Mouse (Mus musculus) hindbrain, embryonic 14.5 days (tissue): Measurements from ENCODE around the gene Tacc2. TPM values are rescaled to one million over a fixed set of nuclear protein-coding genes. Genes with fewer than 3 reads are reported as not detected.

Source experiments
- ATAC-seq: fragments of 200-750 bp; cut with Nextera tagmentation; 2 replicates; pipeline ENCODE4 v1.8.0; 2017; ENCODE audit warnings: moderate number of reproducible peaks, mild to moderate bottlenecking, moderate TSS enrichment, moderate library complexity; ENCODE audit not compliant: low FRiP score
- DNase-seq: peaks from one replicate; pipeline ENCODE4 v3.0.0-alpha.2; 2015; ENCODE audit warnings: low spot score
- H3K27ac ChIP-seq: fragments of 300-500 bp; sonication (generic); 2 replicates; pipeline ENCODE4 v1.5.1; 2014; ENCODE audit warnings: mild to moderate bottlenecking, moderate library complexity
- H3K27me3 ChIP-seq: fragments of 300-500 bp; sonication (generic); 2 replicates; pipeline ENCODE4 v1.6.1; 2014; ENCODE audit warnings: mild to moderate bottlenecking, low read length, mixed read lengths; ENCODE audit not compliant: control insufficient read depth, insufficient read depth
- H3K36me3 ChIP-seq: fragments of 300-500 bp; sonication (generic); replicated peaks from 2 replicates; pipeline ENCODE4 v1.6.1; 2014; ENCODE audit not compliant: control insufficient read depth, insufficient read depth
- H3K4me1 ChIP-seq: fragments of 300-500 bp; sonication (generic); replicated peaks from 2 replicates; pipeline ENCODE4 v1.6.1; 2014; ENCODE audit warnings: antibody characterized with exemption, low read length, mixed read lengths; ENCODE audit not compliant: control insufficient read depth, insufficient read depth
- H3K4me2 ChIP-seq: fragments of 300-500 bp; sonication (generic); replicated peaks from 2 replicates; pipeline ENCODE4 v1.6.1; 2014; ENCODE audit warnings: mild to moderate bottlenecking, moderate library complexity
- H3K4me3 ChIP-seq: fragments of 300-500 bp; sonication (generic); replicated peaks from 2 replicates; pipeline ENCODE4 v1.5.1; 2014; ENCODE audit warnings: mild to moderate bottlenecking, low read length
- H3K9ac ChIP-seq: fragments of 300-500 bp; sonication (generic); 2 replicates; pipeline ENCODE4 v1.6.1; 2014
- H3K9me3 ChIP-seq: fragments of 300-500 bp; sonication (generic); 2 replicates; pipeline ENCODE4 v1.6.1; 2016; ENCODE audit warnings: low read length; ENCODE audit not compliant: control insufficient read depth
- WGBS: fragments of 180-500 bp; shearing (Covaris S2); extraction: QIAGEN DNeasy Blood & Tissue Kit; methylation state at CpG from one replicate; pipeline ENCODE4 v1.1.7; 2014; 5-methylcytosine and 5-hydroxymethylcytosine counted together
- polyA plus RNA-seq: library from polyadenylated mRNA; unstranded; fragments of >200 nt; fragmentation: Nextera tagmentation; extraction: Ambion mirVana; gene quantifications from 2 replicates; pipeline ENCODE4 v1.2.1, GENCODE M21; 2014

Tacc2 gene
- polyA plus RNA-seq, 1 experiment from 2014 or later, result 58.9 TPM

DNA sequence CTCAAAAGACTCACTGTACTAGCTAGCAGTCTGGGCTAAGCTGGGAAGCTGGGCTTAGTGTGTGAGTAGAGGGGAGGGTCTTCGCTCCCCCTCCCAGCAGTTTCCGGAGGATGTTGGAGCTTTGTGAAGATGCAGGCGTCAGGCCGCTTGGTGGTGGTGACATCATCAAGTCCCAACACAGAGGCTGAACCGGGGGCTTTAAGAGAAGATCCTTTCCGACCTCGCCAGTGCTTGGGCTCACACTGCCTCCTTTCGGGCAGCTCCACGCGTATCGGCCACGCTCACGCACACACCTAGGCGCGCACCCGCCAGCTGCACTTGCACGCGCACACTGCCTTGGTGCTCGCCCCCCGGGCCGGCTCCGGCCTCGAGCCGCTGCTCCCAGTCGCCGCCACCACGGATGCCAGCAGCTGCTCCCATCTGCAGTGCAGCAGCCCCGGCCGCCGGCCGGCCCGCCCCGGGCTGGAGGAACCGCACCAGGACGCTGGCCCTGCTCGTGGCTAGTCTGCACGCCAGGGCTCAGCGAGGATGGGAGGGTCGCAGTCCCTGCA is 115.2 kb downstream of the Tacc2 start:
- DNase-seq, result peak; percentile 86
- H3K4me3 ChIP-seq, result peak overlapping the region; percentile 83
- H3K9ac ChIP-seq, result peak overlapping the region; percentile 98
- peaks cover 39% of the 10 kb centered on the region for H3K4me1 ChIP-seq
- no peaks in the 10 kb centered on the region for H3K36me3 ChIP-seq
- peak overlapping the region; percentile 65 for H3K4me2 ChIP-seq
- H3K27me3 ChIP-seq, result no peaks in the 10 kb centered on the region
- WGBS, result under 1% methylated on average over 39 of the region's 39 CpGs
- no peaks in the 10 kb centered on the region for H3K9me3 ChIP-seq
- peak; percentile 93 for ATAC-seq
- H3K27ac ChIP-seq, result peak overlapping the region; percentile 99

DNA sequence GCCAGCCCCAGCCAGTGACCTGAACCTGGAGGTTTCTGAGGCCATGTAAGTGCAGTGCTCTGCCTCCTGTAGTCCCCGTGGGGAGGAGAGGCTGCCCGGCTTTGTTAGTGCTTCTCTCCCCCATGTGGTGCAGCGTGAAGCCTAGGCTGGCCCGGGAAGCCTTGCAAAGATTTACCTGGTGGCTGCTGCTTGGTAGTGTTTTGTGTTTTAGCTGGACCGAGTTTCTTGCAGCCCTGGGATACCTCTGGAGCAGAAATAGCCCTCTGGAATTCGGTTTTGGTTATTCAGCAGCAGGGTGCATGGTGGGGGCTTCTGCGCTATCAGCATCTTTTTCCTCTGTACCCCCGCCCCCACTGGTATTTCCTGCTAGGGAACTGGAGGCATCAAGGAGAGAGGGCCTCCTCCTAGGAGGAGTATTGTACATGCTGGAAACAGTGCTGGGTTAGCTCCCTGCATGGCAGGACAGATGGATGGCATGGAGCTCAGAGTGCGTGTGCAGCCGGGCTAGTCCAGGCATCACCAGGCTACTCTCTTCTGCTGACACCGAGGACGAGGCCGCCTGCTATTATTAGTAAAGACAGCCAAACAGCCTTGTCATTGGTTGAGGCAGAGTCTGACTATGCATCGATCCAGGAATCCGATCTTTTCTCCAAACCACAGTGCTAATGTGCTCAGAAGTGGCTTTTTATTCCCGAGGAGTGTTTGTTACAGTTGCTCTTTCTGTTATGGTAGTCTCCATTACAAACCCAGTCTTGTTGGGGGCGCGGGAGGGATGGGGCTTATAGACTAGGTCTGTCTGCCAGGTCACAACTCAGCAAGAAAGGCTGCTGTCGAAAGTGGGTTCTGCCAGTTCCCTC is 115.9 kb downstream of the Tacc2 start:
- DNase-seq (peak; percentile 41), ATAC-seq (peak; percentile 65)
- H3K9ac ChIP-seq, result peak overlapping the region; percentile 98
- no peaks in the 10 kb centered on the region for H3K9me3 ChIP-seq
- H3K27ac ChIP-seq, result peak overlapping the region; percentile 99
- no peaks in the 10 kb centered on the region for H3K27me3 ChIP-seq
- H3K4me2 ChIP-seq, result peak overlapping the region; percentile 65
- WGBS, result under 1% methylated on average over 19 of the region's 19 CpGs
- H3K4me3 ChIP-seq, result peak overlapping the region; percentile 83
- H3K36me3 ChIP-seq, result no peaks in the 10 kb centered on the region
- H3K4me1 ChIP-seq, result peaks cover 44% of the 10 kb centered on the region

DNA sequence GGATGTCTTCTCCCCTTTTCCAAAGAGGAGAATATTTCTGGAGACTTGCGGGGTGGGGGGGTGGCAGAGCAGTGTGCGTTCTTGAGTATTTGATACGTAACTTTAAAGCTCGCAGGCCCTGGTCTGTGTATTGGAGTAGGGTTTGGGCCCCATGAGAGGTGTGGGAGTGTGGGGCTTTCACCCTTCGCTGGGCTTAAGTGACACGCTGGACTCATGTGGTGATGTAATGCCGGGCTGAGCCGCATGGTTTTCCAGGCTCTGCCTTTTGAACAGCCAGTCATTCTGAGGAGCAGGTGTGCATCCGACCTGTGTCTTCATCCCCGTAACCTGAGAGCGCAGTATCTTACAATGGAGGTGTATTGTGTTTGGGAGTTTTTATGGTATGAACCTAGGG is 116.6 kb downstream of the Tacc2 start:
- peaks cover 44% of the 10 kb centered on the region for H3K4me1 ChIP-seq
- no peaks in the 10 kb centered on the region for H3K9me3 ChIP-seq
- H3K36me3 ChIP-seq, result no peaks in the 10 kb centered on the region
- WGBS, result 12% methylated on average over 11 of the region's 11 CpGs
- H3K4me2 ChIP-seq, result peak overlapping the region; percentile 65
- ATAC-seq (no peak), DNase-seq (peak; percentile 61)
- H3K9ac ChIP-seq, result peak overlapping the region; percentile 98
- peak overlapping the region; percentile 99 for H3K27ac ChIP-seq
- H3K4me3 ChIP-seq, result peak overlapping the region; percentile 83
- no peaks in the 10 kb centered on the region for H3K27me3 ChIP-seq

DNA sequence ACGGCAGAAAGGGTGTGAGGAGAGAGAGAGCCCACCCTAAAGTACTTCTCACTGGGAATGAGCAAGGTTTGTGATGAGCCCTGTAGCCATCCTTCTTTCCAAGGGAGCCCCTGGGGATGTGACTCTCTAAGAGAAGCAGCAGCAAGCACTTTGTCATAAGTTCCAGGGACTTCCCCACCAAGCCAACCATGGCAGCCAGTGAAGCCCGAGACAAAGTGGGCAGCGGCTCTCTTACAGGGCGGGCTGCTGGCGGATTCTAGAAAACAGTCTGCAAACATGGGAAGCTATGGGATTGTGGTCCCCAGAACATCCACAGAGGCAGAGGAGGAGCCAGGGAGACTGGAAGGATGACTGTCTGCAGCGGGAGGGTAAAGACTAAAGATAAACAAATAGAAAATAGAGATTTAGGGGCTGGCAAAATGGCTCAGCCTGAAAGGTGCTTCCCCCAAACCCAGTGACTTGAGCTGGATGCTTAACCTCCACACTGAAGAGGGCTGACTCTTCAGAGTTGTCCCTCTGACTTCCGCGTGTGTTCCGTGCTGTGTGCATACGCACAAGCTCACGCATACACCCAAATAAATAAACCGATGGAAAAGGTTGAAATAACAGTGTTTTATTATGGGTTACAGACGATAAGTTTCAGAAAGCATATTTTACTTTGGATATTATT is 118.6 kb downstream of the Tacc2 start:
- H3K27ac ChIP-seq, result no peak overlapping the region
- H3K36me3 ChIP-seq, result no peaks in the 10 kb centered on the region
- ATAC-seq, result no peak
- no peak overlapping the region for H3K4me3 ChIP-seq
- H3K27me3 ChIP-seq, result no peaks in the 10 kb centered on the region
- DNase-seq, result no peak
- no peaks in the 10 kb centered on the region for H3K9me3 ChIP-seq
- H3K4me2 ChIP-seq, result peak overlapping the region; percentile 65
- peaks cover 44% of the 10 kb centered on the region for H3K4me1 ChIP-seq
- peak overlapping the region; percentile 98 for H3K9ac ChIP-seq
- 71% methylated on average over 13 of the region's 13 CpGs for WGBS

DNA sequence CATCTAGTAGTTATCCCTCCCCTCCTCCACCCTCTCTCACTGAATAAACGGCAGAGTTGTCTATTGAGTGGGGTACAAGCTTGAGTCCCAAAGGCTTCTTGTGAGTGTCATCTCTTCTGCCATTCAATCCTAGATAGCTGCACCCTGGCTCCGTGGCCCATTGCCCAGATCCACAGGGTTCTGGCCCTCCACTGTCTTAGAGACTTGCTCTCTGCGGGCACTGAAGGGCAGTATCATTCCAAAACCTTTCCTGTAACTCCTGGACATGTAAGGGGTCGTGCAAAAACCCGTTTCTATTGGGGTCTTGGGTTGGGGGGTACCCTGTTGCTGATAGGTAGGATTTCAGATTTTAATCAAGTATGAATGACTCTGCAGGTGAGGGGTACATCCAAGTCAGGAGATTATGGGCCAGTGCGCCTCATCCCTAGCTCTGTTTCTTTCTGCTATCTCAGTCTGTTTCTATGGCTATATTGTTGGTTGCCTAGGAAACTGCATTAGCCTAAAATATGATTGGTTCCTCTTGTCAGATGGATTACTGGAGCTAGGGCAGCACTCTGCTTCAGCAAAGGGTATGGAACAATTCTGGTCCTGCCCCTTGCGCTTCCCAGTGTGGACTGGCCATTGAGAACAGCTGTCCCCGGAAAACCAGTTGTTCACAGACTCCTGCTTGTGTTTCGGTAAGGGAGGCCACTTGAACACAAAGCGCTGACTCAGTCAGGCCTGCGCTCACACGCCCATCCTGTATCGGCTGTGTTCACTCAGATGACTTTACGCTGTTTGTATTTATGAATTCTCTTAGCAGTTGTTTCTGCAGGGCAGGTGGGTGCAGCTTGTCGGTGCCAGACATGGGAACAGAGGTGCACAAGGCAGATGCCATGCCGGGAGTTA is 119.4 kb downstream of the Tacc2 start:
- 0 out of 2 replicates have a peak, but pooled peaks cover 2% of the 10 kb centered on the region for H3K36me3 ChIP-seq
- ATAC-seq (no peak), DNase-seq (no peak)
- peaks cover 42% of the 10 kb centered on the region for H3K4me1 ChIP-seq
- 0 out of 2 replicates have a peak overlapping the region, but pooled peaks have one; percentile 4 for H3K9ac ChIP-seq
- no peak overlapping the region for H3K27ac ChIP-seq
- 57% methylated on average over 16 of the region's 16 CpGs for WGBS
- H3K4me3 ChIP-seq, result 0 out of 2 replicates have a peak overlapping the region, but pooled peaks have one; percentile 2
- H3K9me3 ChIP-seq, result no peaks in the 10 kb centered on the region
- no peaks in the 10 kb centered on the region for H3K27me3 ChIP-seq
- H3K4me2 ChIP-seq, result peak overlapping the region; percentile 65

DNA sequence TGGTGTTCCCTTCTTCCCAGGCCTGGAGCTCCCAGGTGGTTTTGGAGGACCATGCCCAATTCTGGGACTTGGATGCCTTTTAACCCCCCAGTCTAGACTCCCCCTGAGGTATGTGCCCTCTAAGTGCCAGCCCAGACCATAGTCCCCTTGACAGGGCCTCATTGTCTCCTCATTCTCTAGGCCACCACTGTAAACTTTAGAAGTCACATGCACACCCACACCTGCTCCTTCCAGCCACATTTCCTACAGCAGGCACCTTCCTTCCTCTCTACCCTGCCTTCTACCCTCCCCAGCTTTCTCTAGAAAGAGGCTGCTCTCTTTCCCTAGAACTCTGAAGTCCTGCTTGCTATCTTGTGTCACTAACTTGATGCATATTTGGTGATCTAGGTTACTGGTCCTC is 121.2 kb downstream of the Tacc2 start:
- Histone ChIP-seq H3K27me3 (no peaks in the 10 kb centered on the region), H3K9me3 (no peaks in the 10 kb centered on the region), H3K4me3 (no peak overlapping the region), H3K36me3 (0 out of 2 replicates have a peak, but pooled peaks cover 4% of the 10 kb centered on the region), H3K4me2 (no peak overlapping the region), H3K4me1 (peaks cover 38% of the 10 kb centered on the region), H3K9ac (no peak overlapping the region), H3K27ac (no peak overlapping the region)
- ATAC-seq (no peak), DNase-seq (no peak)

DNA sequence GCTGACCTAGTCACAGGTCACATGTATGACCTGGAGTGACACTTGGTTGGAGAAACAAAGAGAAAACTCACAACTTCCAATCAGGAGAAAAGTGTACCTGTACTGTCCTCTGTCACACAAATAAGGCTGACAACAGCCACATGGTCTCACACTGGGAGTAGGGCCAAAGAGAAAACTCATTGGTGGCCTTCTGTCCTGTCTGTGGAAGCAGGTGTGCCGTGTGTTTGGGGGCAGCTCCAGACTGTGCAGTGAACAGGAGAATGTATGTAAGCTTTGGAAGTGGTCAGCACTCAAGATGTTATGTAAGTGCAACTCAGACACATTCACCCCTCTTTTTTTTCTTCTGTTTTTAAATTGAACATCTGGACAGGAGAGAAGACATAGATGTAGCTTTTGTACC is 124.1 kb downstream of the Tacc2 start:
- 95% methylated on average over 1 of the region's 1 CpGs for WGBS

DNA sequence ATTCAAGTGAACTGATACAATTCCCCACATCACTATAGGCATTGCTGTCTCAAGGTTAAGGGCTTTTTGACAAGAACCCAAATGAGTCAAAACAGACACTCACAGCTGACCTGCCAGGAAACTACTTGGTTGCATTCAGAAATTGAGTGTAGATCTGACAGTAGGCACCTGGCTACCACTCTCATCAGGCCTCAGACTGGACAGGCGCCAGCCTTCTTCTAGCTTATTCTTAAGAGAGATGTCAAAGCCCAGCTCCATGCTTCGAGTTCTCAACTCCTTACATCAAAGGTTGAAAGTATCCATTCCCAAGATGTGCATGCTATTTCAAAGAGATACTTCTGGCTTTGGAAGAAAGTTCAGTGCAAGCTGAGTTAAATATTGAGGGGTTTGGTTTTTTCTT is 128.0 kb downstream of the Tacc2 start:
- 0 out of 2 replicates have a peak, but pooled peaks cover 4% of the 10 kb centered on the region for H3K36me3 ChIP-seq
- no peak overlapping the region for H3K27ac ChIP-seq
- WGBS, result 79% methylated on average over 2 of the region's 2 CpGs
- no peak overlapping the region for H3K4me3 ChIP-seq
- peaks cover 23% of the 10 kb centered on the region for H3K4me1 ChIP-seq
- no peak overlapping the region for H3K9ac ChIP-seq
- H3K9me3 ChIP-seq, result no peaks in the 10 kb centered on the region
- ATAC-seq, result no peak
- H3K4me2 ChIP-seq, result no peak overlapping the region
- H3K27me3 ChIP-seq, result no peaks in the 10 kb centered on the region
- no peak for DNase-seq

More for the DNA sequence above, 124.1 kb downstream of the Tacc2 start:
- Histone ChIP-seq H3K36me3 (0 out of 2 replicates have a peak, but pooled peaks cover 4% of the 10 kb centered on the region), H3K4me1 (peaks cover 20% of the 10 kb centered on the region), H3K9ac (no peak overlapping the region), H3K9me3 (no peaks in the 10 kb centered on the region), H3K4me3 (no peak overlapping the region), H3K4me2 (no peak overlapping the region), H3K27me3 (no peaks in the 10 kb centered on the region), H3K27ac (no peak overlapping the region)
- ATAC-seq (no peak), DNase-seq (no peak)
